Mouse (Mus musculus) MN1 (cell line): ENCODE results near the gene Eps15l1.
A peak's percentile ranks its signal among the peaks of the same experiment; 100 is the strongest.

Experiments used
- DNase-seq: peaks from one replicate; pipeline ENCODE4 v3.0.0-alpha.2; 2016; ENCODE audit warnings: low spot score

The Eps15l1 gene

DNA sequence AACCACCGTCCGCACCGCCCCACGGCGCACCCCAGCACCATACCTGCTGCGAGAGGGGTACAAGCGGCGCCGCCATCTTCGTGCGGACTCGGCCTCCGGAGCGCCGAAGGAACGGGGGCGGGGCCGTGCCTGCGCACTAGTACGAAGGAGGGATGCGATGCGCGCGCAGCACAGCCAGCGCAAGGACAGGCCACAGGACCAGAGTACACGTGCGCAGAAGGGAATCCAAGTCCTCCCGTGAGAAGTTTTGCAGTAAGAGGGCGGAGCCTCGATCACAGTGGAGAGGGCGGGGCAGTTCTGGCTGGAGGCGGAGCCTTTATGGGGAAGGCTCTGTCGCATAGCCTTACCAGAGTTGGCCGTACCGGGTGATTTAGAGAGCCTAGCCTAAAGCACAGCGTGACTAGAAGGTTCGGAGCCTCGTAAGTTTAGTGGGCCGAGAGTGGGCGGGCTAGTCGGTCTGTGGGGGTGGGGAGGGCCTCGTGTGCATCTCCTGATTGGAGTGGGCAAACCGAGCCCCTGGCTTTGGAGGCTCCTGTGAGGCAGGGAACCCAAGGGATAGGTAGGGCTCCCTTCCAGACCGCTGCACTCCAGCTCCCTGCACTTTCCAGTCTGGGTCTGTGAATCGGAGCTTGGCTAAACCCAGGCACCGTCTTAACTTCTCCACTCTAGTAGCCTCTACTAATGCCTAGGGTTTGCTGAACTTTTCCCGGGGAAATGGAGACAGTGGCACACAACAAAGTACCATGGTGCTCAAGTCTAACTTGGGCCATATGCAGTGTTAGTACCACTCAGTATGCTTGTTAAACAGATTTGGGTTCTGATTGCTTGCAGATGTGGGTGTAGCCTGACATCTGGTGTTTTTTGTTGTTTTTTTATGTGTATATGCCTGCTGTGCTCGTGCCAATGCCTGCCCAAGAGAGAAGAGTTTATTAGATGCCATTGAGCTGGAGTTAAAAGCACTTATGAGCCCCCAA lies at the start of gene Eps15l1:
TSS of gene Eps15l1 (minus strand) at position 99 of the 974 bp plus-strand sequence.
- peak; percentile 100 for DNase-seq

DNA sequence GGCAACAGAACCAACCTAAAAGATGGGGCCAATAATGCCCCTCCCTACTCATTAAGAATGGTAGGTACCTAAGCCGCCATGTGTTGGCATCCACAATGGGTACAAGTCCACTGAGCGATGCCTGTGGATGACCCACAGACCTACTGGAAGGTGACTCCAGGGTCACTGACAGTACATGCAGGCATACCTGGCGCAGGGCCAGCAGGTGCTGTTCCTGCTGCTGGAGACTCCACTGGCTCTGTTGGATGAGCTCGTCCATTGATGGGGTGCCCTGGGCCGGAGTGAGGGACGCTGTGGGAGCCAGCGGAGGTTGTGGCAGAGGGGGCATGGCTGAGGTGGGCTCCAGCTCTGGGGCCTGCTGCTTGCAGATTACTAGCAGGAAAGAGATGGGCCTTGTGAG lies 49.4 kb upstream of the Eps15l1 start:
- no peak for DNase-seq

DNA sequence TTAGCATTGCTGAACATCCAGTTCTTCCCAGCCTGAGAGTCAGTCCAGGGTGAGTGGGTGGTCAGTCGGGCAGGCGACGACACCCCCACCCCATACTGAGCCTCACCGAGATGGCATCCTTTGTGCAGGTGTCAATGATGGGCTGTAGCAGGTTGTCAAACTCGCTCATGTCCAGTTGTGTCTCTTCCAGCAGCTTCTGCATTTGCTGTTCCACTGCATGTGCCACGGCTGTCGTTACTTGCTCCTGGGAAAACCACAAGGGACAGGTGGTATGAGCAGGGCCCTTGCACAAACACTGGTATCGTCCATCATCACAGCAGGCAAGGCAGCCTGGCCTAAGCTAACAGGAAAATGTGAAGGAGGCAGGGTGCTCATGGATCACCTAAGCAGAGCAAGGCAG lies 48.7 kb upstream of the Eps15l1 start:
- DNase-seq: no peak

DNA sequence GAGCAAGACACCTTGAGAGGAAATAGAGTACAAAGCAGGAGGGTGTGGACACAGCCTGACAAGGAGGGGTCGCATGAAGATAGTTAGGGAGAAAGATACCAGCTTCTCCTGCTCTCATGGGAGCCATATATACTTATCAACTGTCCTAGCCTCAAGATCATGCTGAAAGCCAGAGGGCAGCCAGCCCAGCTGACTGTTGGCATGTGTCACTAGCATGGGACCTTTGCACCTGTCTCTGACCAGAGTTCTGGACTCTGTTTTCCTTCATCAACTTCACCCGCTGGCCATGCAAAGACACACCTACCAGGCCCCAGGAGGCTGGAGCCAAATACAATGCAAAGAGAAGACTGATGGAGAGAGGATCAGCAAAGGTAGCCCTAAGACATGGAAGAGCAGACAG lies 48.0 kb upstream of the Eps15l1 start:
- DNase-seq: no peak

DNA sequence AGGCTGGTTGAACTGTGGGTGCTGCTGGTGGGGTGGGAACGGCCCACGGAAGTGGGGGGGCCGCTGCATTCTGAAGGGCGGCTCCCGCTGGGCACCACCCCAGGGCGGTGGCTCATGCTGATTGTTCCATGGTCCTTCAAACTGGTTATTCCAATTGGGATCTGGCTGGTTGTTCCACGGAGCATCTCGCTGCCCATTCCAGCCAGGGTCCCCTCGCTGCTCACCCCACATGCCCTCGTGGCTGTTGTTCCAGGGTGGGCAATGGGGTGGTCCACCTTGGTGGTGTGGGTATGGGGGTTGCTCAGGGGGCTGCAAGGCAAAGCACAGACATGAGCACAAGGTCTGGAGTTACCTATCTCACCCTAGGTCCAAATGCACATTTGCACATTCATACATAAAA lies 43.0 kb upstream of the Eps15l1 start:
- DNase-seq: no peak

DNA sequence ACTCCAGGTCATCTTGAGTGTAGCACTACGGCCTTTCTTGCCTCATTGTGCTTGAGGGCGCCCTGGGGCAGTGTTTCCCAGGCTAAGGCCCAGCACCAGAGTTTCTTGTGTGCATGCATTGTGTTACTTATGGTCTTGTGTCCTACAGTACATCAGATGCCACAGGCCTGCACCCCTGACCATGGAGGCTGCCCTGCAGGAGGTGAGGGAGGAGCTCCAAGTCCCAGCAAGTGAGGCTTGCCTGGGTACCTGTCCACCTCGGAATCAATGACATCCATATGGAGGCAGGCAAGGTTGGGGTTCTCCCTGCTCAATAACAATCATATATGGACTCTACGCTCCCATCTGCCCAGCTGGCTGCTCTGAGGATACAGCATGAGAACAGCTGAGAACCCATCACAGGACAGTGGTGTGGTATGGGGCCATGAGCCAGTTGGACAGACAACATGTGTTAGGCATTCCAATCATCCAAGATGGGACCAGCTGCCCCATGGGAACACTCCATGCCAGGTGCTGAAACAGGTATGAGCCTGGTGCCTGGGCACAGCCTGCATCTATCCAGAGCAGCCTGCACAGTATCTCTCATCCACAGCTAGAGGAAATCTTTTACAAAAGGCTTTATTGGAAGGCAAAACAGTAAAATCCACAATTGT lies 38.7 kb upstream of the Eps15l1 start:
- DNase-seq: no peak

DNA sequence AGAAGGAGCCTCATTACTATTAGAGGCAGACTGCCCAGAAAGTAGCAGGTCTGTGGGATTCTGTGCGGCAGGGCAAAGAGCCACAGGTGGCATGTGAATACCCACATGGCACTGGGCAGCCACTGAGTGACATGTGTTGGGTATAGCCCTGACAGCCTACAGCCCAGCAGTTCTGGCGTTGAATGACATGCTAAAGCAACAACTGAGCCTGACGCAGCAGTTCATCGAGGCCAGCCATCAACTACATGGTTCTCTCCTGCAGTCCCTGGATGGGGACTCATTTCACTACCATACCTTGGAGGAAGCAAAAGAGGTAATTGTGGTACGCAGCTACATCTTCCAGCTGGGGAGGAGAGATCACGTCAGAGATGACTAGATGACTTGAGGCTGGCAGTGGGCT lies 37.2 kb upstream of the Eps15l1 start:
- no peak for DNase-seq

DNA sequence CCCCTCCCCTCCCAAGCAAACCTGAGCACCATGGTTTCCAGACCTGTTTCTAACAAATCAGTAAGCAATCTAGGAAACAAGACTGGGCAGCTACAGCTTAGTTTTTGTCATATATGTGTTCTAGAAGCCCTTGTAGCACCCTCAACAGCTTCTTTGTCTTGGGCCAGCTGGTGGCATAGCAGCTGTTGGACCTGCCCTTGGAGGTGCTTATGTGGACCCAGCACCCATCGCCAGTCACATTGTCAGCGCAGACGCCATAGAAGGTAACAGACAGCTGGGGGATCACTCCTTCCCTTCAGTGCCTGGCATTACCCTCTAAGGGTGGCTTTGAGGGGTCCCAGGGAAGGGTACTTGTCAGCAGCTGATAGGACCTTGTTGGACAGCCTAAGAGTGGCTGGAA lies 36.5 kb upstream of the Eps15l1 start:
- DNase-seq: no peak

DNA sequence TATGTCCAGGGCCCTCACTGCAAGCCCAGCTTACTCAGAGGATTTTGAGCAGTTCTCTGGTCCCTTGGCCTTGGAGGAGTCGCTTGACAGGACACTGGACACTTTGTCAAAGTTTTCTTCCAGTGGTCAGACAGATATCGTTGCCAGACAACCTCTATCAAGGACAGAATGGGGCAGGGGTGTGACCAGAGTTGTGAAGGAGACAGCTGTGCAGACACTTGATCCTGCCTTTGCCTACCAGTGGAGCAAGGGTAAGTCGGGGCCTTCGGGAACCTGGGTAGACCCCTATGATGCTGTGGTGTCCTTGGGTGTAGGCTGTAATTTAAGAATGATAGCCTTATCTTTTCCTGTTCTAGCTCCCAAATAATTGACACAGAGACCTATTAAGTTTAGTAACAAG lies 34.1 kb upstream of the Eps15l1 start:
- no peak for DNase-seq

DNA sequence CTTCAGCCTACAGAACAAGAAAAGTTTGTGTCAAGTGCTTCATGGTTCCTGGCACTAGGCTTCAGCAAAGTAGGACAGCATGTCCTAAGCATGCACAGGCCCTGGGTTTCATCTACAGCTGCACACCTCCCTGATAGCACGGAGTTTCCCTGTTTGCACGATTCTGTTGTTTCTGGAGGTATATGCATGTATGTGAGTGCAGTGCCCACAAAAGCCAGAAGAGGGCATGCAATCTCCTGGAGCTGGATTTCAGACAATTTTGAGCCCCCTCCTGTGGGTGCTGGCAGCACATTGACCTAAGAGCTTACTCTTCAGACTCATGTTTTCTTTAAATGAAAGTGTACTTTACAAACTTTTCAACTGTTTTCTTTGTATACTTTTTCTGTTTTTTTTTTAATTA lies 32.6 kb upstream of the Eps15l1 start:
- no peak for DNase-seq

DNA sequence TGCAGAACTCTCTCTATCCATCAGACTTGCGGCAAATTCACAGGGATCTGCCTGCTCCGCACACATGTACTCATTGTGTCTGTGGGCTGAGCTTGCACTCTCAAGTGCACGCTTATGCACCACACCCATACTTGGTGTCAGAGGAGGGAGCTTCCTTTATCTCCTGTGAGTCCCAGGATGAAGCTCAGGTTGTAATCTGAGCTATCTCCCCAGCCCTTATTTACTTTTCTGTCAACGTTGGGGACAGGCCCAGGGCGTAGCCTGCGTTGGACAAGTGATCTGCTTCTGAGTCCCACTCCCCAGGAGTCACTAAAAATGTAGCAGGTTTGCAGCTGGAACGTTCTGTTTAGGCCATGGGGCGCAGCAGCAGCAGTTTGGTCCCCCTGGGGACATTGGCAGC lies 30.3 kb upstream of the Eps15l1 start:
- DNase-seq: no peak

DNA sequence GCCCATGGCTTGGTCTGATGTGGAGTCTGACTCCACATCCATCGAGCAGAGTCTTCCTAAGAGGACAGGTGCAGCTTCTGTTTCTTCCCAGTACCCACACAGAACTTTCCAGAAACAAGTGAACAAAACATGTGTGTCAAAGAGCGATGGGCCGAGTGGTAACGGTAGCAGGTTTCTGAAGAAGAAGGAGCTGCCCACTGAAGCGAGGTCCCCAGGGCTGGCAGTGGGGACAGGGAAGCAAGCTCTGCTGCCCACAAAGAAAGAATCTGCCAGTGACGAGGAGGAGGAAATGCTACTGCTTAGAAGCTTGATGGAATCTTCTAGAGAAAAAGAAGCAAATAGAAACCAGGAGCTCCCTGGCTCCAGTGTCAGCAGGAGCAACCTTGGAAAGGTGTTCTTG lies 23.8 kb upstream of the Eps15l1 start:
- DNase-seq: no peak

DNA sequence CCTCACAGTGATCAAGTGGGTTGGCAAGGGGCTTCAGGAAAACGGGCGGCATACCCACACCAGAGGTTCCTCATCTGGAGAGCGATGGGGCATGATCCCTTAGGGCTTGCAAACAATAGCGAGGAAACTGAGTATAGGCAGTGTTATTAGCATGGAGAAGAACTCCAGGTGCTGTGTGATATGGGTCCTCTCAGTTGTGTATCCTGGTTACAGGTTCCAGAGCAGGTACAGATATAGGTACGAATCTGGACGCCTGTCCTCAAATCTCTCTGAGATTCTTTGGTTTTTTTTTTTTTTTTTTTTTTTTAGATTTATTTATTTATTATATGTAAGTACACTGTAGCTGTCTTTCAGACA lies 22.7 kb upstream of the Eps15l1 start:
- no peak for DNase-seq

DNA sequence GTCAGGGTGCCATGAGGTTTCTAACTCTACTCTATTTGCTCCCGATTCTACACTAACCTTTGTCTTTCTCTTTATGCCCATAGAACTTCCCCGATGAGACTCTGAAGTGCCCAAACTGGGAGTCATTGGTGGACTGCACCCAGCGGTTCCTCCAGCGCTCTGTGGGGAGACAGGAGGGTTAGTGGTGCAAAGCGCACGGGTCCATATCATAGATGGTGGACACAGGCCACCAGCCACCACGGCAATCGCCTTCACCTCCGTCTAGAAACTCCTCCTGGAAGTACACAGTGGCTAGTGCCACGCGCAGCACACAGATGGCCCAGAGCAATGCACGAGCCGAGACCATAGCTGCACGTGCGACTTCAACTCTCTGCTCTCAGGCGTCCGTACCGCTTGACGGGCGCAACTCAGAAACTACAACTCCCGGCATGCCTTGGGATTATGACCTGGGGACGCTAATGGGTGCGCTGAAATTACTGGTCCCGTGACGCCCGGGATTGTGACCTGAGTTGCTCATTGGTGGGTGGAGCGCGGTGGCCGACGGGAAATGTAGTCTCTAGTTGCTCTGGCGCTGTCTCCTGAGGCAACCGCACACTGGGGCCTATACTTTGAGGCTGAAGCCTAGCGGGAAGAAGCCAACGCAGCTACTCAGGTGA lies 22.2 kb upstream of the Eps15l1 start, which contains the start of the genes Calr3 and 1700030K09Rik:
TSS of gene Calr3 (minus strand) at position 533 of the 656 bp plus-strand sequence.
TSS of gene 1700030K09Rik (plus strand) at position 543 of the 656 bp plus-strand sequence.
- DNase-seq: no peak

DNA sequence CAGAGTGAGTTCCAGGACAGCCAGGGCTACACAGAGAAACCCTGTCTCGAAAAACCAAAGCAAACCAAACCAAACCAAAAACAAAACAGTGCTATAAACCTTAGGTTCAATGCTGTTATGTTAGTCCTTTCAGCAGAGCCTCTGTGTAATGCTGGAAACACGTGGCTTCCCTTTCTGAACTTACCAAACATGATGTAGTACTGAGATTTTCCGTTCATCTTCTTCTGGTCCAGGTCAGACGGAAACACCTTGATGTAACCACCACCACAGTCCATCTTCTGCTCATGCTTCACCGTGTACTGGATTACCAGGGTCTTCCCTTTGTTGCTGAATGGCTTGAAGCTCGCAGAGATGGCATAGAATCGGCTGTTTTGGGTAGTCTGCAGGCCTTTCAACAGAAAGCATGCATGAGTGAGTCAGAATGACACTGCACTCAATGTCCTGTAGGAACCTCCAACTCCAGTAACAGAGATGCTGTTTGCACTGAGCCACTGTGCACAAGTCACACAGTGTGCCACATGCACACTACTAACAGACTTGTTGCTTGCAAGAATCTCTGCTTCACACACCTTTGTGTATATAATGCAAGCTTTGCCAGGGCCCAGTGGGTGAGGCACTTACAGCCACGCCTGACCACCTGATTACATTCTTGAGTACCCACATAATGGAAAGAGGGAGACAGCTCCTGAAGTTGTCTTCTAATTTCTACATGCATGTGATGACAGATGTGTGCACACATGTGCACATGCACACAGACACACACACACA lies 17.2 kb upstream of the Eps15l1 start:
- DNase-seq: no peak

DNA sequence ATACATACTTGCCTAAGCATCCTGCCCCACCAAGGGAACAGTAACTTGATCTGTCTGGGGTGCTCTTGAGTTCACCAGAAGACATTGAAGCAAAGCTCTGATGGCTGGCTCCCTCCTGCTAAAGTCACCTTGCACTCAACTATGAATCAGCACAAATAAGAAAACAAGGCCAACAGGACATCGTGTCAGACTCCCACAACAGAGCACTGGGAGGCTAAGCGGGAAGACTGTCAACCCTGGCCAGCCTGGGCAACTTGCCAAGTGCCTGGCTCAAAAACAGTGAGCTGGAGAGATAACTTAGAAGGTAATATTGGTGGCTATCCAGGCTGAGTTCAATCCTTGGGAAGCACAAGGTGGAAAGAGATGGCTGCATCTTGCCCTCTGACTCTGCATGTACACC lies 13.7 kb upstream of the Eps15l1 start:
- DNase-seq: peak; percentile 88

DNA sequence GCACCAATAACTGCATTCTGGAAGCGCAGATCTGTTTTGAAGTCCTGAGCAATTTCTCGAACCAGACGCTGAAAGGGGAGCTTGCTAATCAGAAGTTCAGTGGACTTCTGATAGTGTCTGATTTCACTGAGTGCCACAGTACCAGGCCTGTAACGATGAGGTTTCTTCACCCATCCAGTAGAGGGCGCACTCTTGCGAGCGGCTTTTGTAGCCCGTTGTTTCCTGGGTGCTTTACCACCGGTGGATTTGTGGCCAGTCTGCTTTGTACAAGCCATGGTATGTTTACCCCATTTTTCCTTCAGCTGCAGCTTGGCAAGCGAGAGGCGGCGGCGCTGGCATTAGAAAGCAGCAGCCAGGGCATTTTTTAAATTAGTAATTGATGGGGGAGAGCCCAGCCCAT lies 8.4 kb upstream of the Eps15l1 start:
- DNase-seq: no peak

DNA sequence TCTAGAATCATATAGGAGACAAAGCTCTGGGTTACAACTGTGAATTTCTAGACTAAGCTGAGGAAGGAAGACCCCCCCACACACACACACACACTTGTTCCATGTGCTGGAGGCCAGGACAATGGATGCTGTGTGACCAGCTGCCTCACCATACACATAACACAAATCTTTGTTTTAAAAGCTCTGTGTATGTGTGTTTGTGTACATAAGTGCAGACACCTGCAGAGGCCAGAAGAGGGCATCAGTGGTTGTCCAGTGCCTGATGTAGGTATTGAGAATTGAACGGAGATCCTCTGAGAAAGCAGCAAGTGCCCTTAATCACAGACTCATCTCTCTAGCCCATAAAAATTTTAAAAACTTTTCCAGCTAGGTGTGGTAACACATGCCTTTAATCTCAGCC lies 1.7 kb upstream of the Eps15l1 start:
- DNase-seq: no peak

DNA sequence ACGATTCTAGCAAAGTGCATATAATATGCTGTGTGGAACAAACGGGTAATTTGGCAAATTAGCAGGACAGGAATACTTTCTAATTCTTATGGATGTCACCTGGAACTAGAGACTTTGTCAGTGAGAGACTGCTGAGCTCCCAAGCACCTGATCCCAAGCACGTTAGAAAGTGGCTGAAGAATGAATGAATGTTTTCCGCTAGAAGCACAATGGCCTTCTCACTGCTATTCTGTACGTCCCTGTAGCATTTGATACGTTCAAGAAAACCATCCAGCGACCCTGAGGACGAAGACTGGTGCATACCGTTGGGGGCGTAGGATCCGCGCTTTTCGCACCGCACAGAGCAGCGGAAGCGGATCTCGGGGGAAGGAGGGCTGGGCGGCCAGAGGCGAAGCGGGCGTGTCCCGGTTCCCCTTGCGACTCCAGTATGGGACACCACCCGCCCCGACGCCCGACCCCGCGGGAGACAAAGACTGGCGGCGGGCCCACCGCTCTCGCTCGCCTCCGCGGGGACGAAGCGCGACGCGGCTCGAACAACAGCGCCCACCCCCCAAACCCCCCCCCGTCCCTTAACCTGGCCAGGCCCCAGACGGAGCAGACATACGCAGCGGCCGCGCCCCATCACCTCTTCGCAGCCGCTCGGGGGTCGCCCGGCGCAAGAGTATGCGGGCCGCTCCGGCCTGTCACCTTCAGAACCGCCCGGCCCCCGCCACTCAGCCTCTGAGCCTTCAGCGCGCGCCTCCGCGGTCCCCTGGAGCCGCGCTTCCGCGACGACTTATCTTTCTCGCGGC lies 494 bp downstream of the Eps15l1 start:
- DNase-seq: peak; percentile 55

DNA sequence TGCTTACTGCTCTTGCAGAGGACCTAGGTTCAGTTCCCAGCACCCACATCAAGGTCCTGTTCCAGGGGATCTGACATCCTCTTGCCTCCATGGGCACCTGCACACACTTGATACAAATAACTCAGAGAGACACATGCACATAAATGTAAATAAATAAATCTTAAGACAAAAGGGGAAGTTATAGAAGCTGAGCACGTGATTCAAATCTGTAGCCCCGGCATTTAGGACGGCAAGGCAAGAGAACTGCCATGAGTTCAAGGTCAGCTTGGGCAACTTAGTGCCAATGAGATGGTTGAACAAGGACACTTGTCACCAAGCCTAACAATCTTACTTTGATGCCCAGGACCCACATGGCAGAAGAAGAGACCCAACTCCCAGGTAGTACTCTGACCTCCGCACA lies 3.2 kb downstream of the Eps15l1 start:
- DNase-seq: no peak

DNA sequence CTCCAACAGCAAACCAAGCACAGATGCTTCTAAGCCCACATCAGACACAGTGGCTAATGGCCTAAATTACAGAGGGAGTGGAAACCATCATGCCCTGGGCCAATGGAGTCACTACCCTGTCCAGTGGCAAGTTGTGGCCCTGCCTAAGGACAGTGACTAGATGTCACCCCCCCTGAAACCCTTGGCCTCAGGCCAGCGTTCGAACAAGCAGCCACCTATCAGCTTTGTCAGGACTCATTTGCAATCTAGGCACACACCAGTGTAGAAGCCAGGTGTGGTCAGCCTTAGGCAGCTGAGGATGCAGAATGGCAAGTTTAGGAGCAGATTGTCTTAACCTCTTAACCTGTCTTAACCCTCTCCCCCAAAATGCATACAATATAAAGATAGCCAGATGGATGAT lies 6.0 kb downstream of the Eps15l1 start:
- DNase-seq: no peak
